Mouse (Mus musculus): ENCODE results near the gene Mrpl20.

Mrpl20 gene

DNA sequence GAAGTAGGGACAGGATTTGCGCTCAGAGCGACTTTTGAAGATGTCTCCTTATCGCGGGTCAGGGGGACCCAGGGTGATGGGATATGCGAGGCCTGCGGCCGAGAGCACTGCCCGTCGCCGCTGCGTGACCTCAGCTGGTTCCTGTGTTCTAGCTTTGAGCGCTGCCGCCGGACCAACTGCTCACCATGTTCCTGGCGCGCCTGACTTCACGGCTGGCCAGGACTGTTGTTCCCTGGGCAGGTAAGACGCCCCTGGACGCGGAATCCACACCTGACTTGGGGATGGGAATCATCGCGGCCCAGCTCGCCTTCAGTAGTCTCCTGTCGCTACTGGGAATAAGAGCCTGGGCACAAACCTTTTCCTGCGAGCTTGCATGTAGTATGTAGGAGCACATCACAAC lies 29.2 kb downstream of the Mrpl20 start:
- no peak for DNase-seq (ENCODE audit: low read depth, low spot score)

DNA sequence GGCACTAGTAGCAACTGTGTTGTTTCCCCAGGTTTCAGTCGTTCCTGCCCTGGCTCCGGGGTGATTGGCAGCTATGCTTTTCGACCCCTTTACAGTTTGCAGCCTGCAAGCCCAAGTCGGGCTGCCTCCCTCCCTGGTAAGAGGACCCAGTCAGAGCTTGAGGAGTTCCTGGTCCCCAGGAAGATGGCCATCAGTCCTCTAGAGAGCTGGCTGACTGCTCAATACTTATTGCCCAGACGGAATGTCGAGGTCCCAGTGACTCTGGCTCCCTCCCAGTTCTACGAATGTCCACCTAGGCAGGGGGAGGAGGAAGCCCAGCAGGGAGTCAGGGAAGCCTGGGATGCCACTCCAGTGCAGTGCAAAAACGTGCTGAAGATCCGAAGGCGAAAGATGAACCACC lies 29.6 kb downstream of the Mrpl20 start:
- no peak for DNase-seq (ENCODE audit: low read depth, low spot score)

DNA sequence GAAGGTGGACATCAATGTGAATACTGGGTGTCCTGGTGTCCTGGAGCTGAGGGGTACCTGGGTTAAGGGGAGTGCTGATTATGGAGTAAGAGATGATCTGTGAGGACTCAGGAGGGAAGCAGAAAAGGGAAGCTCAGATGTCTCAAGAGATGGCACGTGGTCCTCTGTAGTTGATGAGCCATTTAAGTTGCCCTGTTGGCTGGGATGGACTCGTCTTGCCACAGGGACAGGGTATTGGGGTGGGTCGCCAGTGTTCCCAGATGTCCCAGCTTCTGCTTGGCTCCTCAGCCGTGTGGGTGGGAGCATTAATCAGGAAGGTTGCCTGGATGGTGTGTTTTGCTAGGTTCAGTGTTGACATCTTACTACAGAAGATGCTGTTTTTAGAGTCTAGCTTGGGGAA lies 30.6 kb downstream of the Mrpl20 start:
- DNase-seq (ENCODE audit: low read depth, low spot score), result no peak

DNA sequence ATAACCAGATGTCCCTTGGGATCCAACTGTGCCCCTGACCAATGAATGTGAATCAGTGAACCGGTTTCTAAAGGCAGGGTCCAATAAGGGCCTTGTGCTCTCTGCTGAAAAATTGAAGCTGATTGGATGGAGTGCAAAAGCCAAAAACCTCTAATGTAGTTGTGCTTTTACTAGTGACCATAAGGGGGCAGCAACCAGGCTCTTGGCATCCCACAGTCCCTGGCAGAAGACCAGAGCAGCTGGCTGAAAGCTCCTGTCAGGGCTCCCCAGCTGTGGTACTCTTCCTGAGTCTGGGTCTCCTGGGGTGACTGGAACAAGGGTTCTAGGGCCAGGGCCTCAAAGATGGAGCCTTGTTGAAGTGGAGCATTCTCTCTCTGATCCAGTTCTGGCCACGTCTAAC lies 31.2 kb downstream of the Mrpl20 start:
- no peak for DNase-seq (ENCODE audit: low read depth, low spot score)

DNA sequence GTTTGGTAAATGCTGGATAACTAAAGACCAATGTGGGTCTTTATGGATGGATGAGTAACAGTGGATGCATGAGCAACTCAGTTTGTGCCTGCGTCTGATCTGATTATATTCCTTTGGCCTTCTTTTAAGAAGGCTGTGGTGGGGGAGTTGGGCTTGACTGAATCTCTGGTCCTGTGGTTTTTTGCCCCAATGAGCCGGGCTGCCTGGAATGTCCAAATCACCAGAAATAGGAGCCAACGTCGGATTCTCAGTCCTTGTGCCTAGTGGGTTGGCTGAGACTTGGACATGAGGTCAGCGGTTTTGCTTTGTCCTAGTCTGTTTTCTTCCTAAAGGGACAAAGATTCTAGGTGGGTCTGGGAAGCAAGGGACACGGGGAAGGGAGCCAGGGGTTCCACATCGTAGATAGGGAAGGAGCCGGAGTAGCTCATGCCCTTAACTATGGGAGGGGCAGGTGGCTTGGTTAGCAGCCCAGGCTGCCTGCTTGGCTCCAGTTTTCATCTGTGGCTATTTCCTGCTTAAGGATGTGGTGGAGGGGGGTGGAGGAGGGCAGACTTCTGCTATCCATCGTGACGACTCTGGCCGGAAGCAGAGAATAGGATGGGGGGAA lies 34.8 kb downstream of the Mrpl20 start:
- DNase-seq (ENCODE audit: low read depth, low spot score), result no peak

DNA sequence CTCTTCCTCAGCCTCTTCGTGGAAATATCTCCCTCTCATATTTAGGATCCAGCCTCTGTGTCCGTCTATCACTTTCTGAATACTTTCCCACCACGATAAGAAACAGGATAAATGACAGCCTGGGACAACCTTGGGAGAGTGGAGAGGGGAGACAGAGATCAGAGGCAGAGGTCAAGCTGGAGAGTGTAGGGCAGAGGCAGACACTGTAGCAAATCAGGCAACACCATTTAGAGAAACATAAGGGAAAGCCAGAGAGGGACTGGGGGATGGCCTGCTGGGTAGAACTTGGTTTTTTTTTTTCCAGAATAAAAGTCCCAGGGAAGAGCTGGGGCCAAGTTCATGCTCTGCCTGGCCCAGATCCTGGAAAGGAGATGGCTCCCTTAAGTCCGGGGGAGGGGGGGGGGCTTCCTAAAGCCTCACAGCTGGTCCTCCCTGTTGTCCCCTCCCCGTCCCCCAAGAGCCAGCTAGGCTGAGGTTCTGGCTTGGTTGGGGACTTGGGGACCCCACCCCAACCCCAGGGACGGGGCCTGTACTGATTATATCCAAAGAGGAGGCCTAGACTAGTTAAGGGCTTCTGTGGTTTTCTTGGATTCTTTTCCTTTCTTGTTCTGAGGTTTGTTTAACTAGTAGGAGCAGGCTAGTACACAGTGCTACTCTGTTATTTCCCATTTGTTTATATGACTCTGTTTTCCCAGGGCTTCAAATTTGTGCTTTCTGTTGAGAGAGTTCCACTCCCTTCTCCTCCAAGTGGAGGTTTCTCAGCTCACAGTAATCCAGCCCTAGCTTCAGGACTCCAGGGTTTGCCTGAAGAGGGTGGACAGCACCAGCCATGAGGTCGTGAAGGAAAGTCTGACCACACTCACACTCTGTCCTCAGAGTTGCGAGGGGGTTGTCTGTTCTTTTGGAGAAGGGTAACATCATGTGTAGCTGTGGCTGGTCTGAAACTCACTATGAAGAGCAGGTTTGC lies 35.8 kb downstream of the Mrpl20 start:
- no peak for DNase-seq (ENCODE audit: low read depth, low spot score)

DNA sequence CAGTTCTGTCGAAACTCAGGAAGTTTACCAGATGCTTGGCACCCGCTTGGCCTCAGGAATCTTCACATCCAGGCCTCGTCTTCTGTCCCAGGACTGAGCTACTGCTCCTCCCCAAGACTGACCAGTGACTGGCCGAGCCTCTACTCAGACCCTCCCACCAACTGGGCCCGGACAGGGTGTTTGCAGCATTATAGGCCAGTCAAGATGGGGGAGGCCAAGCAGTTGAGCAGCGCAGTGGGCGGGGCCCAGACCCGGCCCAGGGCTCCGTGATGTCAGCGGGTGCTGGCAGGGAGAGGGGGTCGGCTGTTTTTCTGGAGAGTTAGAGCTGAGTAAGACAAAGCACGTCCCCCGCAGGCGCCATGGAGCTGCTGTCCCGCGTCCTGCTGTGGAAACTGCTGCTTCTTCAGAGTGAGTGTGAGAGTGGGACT lies 36.8 kb downstream of the Mrpl20 start, which contains the start of gene Mxra8:
Gene Mxra8, plus strand, starts transcription at position 198 of the 428 bp plus-strand sequence.
- no peak for DNase-seq (ENCODE audit: low read depth, low spot score)

DNA sequence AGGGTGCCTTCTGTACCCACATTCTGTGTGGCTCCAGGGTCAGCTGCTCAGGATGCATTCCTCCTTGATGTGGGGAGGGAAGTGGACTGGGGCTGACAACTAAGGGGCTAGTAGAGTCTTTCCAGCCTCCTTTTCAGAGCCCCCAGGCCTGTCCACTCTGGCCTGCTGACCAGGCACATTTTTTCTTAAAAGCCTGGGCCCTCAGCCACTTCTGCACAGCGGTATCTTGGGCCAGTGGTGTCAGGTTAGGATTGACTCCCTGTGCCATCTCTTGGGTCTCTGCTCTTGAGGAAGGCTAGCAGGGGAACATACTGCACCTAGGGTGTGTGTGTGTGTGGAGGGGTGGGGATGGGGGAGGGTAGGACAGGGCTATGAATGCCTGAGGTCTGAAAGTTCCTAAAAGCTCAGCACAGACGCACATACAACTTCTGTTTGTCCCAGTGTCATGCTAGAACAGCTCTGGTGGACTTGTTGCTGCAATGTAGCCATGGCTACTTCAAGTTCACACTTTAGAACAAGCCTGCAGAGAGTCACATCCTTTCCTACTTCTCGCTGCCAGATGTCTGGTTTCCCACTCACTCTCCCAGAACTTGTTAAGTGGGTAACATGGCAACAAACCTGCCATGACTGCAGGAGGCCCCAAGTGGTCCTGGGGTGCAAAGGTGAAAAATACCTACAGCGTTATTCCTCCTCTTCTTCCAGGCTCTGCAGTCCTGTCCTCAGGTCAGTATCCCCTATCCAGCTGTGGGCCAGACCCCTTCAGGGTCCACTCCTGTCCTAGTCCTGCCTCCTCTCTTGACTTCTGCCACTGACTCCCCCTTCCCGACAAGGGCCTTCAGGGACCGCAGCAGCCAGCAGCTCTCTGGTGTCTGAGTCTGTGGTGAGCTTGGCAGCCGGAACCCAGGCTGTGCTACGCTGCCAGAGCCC lies 37.7 kb downstream of the Mrpl20 start:
- DNase-seq (ENCODE audit: low read depth, low spot score), result no peak

DNA sequence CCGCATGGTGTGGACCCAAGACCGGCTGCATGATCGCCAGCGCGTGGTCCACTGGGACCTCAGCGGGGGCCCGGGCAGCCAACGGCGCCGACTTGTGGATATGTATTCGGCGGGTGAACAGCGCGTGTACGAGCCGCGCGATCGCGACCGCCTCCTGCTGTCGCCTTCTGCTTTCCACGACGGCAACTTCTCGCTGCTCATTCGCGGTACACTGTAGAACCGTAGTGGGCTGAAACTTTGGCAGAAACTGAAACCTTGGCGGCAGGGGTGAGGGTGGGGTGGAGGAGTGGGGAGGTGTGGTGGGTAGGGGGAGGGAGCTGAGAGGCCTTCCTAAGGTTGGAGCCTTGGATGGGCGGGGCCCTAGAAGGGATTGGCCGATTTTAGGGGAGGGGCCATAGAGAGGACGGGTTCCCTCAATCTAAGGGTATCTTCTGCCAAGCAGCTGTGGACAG lies 38.4 kb downstream of the Mrpl20 start:
- no peak for DNase-seq (ENCODE audit: low read depth, low spot score)

DNA sequence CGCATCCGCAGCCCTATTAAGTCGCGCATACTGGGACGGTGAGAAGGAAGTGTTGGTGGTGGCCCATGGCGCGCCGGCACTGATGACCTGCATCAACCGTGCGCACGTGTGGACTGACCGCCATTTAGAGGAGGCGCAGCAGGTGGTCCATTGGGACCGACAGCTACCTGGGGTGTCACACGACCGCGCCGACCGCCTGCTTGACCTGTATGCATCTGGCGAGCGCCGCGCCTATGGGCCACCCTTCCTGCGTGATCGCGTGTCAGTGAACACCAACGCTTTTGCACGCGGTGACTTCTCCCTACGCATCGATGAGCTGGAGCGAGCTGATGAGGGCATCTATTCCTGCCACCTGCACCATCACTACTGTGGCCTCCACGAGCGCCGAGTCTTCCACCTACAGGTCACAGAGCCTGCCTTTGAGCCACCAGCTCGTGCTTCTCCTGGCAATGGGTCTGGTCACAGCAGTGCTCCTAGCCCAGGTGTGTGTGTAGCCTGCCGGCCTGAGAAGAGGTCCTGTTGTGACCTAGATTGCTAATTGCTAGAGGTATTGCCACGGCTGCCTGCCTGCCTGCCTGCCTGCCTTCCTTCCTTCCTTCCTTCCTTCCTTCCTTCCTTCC lies 39.1 kb downstream of the Mrpl20 start:
- DNase-seq (ENCODE audit: low read depth, low spot score), result no peak

DNA sequence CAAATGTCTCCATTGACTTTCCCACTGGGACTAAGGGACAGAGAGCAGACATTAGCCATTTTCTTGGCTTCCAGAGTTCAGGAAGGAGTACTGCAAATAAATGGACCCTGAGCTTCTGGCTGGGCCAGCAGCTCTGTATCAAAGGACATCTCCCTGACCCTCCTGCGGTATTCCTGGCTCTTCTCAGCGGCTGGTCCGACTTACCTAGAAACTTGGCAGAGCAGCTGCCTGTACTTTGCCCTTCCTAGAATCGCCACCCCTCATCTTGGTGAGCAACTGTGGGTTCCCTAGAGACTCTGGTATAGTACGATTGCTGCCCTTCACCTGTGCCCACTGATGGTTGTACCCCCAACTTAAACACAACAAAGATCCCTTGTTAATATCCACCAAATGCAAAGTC lies 40.6 kb downstream of the Mrpl20 start:
- DNase-seq (ENCODE audit: low read depth, low spot score), result no peak

DNA sequence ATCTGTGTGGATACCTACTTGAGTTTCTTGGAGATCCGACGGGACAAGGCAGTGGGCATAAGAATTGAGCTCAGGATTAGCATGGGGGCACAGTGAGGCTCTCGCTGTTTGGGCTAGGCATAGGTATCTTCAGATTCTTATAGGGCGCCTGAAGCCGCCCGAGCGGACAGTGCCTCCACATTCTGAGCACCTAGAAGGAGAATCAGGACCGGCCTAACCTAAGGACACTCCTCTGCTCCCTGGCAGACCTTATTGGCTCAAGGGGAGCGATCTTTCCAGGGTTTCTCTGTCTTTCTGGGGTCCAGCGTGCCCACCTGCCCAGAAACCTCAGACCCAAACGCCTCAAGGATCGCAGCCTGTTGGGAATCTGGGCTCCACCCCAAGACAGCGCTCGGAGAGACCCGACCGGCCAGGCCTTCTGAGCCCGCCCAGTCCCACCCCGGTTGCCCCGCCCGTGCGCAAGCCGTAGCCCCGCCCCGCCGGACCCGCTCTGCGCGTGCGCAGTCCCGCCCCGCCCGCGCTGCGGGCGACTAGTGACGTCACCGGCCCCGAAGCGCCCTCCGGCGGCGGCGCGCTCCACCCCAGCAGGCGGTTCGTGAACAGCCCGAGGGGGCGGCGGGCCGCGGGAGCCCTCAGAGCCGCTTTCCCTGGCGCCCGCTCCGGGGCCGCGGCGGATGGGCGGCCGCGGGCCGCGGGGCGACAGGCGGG lies 44.3 kb downstream of the Mrpl20 start, which contains the start of gene Dvl1:
Gene Dvl1, plus strand, starts transcription at position 532 of the 708 bp plus-strand sequence.
- DNase-seq (ENCODE audit: low read depth, low spot score), result peak; percentile 73

DNA sequence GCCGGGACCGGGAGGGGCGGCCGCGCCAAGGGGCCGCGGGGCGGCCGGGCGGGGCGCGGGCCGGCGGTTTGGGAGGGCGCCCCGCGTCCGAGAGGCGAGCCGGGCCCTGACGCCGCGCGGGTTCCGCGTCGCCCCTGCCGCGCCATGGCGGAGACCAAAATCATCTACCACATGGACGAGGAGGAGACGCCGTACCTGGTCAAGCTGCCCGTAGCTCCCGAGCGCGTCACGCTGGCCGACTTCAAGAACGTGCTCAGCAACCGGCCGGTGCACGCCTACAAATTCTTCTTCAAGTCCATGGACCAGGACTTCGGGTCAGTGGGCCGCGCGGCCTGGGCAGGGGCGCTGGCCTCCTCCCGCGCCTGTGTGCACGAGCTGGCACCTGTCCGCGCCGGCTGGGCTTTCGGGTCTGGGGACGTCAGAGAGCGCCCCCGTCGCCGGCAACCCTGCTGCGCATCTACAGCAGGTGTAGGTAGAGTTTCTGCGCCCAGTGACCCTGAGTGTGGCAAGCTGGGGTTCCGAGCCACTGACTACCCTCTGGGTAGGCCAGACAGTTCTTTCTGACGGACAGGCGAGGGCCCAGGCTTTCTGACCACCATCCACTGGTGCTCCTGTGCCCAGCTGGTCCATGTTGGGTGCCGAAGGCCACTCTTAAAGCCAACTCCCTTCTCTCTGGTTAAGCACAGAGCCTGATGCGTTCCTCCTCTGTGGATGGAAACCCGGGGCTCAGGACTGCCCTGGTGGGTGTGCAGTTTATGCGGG lies 45.1 kb downstream of the Mrpl20 start:
- no peak for DNase-seq (ENCODE audit: low read depth, low spot score)

DNA sequence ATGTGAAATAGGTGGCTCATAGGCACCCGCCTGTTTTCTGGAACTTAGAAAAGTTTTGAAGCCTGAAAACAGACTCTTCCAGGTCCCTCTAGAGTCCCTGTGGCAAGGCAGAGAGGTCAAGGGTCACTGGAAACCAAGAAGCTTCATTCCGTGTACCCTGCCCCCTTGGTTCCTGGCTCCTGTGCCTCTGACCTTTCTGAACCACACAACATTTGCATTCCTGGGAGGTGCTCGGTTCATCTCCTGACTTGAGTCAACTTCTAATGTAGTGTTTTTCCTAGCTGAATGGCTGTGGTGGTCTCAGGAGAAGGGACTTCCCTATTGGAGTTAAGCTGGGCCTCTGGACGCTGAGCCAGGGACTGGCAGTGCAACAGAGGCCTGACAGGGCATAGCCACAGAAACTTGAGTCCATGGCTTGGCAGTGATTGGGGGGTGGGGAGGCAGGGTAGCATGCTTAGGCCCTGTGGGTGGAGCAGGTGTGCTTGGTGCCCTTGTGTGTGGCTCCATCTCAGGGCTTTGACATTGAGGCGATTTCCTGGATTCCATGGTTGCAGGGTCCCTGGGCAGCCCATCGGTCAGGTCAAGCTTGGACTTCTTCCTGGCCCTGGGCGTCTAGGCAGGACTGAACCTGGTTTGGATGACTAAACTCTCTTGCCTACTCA lies 45.9 kb downstream of the Mrpl20 start:
- DNase-seq (ENCODE audit: low read depth, low spot score), result no peak

DNA sequence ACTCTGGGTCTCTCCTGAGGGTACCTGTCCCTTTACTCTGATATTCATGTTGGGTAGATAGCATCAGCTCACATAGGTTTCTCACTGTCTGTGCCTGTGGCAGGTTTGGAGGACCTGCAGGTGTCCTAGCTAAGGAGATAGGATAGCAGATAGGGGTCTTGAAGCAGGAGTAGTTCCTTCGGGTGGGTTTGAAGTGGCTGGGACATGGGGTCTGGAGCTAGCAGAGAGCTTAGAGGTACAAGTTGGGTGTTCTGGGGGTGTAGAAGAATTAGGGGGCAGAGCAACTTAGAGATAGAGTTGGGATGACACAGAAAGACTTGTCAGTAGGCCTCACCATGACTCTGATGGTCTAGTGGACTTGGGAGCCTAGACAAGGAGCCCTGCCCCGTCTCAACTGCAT lies 46.7 kb downstream of the Mrpl20 start:
- DNase-seq (ENCODE audit: low read depth, low spot score), result no peak

DNA sequence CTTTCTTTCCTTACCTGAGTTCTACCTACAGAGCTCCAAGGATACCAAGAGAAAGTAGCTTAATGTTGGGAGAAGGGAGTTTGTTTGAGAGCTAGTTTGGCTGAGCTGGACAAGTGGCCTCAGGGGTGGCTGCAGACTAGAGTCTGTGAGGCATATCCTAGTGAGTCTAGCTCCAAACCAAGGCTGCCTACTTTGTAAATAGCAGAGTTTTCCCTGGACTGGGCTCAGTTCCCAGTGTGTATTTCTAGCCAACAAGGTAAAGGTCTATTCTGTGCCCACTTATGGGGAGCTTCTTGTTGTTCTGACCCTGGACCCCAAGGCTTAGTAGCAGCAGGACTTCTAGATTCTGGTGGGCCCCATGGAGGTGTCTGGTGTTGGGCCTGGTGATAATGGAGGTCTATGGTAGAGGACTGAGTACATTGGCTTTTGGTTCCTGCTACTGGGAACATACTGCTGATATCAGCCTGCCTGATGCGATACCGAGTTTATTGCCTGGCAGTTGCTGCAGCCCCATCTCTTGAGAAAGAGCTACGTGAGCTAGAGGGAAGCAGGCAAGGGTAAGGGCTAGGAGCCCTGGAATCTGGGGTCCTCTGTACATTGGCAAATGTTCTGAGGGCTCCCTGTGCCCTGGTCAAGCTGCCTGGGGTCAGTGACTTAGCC lies 47.2 kb downstream of the Mrpl20 start:
- no peak for DNase-seq (ENCODE audit: low read depth, low spot score)

DNA sequence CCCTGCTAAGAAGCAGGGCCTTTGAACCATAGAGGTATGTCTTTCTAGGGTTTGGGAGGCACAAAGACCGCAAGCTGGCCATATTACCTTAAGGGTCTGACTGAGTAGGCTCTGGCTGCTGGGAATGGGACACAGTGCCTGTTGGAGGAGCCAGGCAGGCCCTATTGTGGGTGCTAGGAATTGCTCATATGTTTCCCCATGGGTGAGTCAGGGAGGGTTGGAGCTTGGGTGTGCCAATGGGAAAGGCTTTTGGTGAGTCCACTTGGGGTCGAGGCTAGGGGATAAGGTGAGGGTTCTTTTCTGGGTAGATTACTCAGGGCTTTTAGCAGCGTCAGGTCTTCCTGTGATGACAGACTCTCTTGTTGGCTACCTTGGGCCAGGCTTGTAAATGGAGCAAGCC lies 48.7 kb downstream of the Mrpl20 start:
- DNase-seq (ENCODE audit: low read depth, low spot score), result no peak

DNA sequence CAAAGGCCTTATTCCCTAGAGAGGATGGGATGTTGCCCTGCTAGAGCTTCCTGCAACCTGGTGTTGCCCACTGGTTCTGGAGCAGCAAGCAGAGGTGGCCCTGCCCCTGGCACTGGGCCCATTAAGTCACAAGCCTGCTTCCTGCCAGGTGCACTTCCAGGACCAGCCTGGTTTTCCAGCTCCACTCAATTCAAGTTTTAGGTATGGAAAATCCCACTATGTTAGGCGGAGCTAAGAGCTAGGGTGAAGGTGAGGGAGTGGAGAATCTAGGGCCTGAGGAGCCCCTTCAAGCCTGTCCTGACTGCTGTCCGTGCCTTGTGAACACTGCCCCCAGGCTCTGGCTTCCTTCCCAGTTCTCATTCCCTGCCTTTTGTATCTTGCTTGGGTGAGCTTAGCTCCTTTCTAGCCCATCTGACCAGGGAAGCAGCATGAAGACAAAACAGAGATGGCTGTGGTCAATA lies 49.3 kb downstream of the Mrpl20 start:
- DNase-seq (ENCODE audit: low read depth, low spot score), result no peak

DNA sequence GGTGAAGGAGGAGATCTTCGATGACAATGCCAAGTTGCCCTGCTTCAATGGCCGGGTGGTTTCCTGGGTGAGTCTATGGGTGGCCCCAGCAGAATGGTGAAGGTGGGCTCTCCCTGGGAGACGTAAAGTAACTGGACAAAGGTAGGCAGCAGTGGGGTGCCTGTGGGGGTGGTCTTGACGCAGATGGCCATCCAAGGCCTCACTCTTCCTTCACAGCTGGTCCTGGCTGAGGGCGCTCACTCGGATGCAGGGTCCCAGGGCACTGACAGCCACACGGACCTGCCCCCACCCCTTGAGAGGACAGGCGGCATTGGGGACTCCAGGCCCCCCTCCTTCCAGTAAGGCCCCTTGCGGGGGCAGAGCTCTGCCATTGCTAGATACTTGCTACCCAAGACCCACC lies 50.7 kb downstream of the Mrpl20 start:
- no peak for DNase-seq (ENCODE audit: low read depth, low spot score)

Measured in brain, embryonic 18.5 days (tissue).